Mouse (Mus musculus): ENCODE measurements around the gene Sh3d19.

Sh3d19 gene

GRCm38 (mm10) chr3:86141886-86142262 lies 171.0 kb downstream of the Sh3d19 start:
- no peak for DNase-seq

GRCm38 (mm10) chr3:86142263-86142933 lies 171.5 kb downstream of the Sh3d19 start, which contains the start of gene Rps3a1:
Rps3a1 (minus strand) TSS chr3:86142702.
- peak; percentile 97 for DNase-seq

DNA sequence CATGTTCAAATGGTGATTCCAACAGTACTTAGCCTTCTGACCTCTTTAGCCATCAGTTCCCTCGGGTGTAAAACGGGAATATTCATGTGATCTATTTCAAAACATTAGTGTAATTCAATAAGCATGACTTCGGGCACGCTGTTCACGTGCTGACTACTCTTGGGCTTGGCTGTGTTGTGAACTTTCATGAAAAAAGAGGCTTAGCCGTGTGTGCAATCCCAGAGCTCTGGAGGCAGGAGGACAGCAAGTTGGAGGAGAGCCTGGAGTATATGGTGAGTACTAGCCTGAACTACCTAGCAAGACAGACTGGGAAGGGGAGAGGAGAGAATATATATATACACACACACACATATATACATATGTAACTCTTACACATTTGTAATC lies 172.0 kb downstream of the Sh3d19 start:
- DNase-seq: no peak

DNA sequence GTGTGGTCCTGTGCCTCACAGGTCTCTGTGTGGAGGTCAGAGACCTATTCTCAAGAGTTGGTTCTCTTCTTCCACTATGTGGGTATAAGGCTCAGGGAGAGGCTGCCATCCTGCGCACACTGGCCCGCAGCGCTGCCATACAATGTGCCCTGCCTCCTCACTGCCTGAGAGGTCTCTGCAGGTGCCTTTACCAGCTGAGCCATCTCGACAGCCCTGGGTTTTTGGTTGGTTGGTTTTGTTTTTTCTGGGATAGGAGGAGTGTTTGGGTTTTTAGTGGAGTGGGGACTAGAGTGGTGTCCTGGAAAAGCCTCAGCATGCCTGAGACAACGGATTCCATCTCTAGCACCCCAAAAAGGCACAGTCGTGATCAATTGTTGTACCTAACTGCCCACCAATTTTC lies 172.4 kb downstream of the Sh3d19 start:
- DNase-seq: no peak

DNA sequence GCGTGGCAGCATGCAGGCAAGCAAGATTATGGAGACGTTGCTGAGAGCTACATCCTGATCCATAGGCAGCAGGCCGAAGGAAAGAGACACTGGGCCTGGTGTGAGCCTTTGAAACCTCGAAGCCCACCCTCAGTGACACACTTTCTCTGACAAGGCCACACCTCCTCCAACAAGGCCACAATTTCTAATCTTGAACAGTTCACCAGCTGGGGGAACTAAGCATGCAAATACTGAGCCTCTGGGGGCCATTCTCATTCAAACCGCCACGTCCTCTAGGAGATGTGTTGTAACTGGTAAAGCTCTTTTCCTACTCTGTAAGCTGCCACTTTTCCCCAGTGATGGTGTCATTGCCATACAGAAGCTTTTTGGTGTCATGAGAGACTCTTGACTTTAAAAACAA lies 178.2 kb downstream of the Sh3d19 start:
- DNase-seq: no peak

GRCm38 (mm10) chr3:86149521-86149920 lies 178.6 kb downstream of the Sh3d19 start:
- no peak for DNase-seq

GRCm38 (mm10) chr3:86168841-86169425 lies 198.0 kb downstream of the Sh3d19 start:
- no peak for DNase-seq

GRCm38 (mm10) chr3:86179714-86180113 lies 208.8 kb downstream of the Sh3d19 start:
- no peak for DNase-seq

Data from layer of hippocampus, adult 9-11 months (tissue).